Mouse (Mus musculus) cerebellum, adult 9-11 months (tissue): ENCODE results near the gene Neb.
"Not testable (repeated sequence)": the region's sequence is repeated elsewhere in the genome, so short reads cannot be mapped to it uniquely, and the experiment has no call there.

Source experiments
- DNase-seq: peaks from one replicate; pipeline ENCODE4 v3.0.0; 2022

Neb gene

GRCm38 (mm10) chr2:52174951-52175350, 203.3 kb downstream of the Neb start:
- DNase-seq, result peak; percentile 47

DNA sequence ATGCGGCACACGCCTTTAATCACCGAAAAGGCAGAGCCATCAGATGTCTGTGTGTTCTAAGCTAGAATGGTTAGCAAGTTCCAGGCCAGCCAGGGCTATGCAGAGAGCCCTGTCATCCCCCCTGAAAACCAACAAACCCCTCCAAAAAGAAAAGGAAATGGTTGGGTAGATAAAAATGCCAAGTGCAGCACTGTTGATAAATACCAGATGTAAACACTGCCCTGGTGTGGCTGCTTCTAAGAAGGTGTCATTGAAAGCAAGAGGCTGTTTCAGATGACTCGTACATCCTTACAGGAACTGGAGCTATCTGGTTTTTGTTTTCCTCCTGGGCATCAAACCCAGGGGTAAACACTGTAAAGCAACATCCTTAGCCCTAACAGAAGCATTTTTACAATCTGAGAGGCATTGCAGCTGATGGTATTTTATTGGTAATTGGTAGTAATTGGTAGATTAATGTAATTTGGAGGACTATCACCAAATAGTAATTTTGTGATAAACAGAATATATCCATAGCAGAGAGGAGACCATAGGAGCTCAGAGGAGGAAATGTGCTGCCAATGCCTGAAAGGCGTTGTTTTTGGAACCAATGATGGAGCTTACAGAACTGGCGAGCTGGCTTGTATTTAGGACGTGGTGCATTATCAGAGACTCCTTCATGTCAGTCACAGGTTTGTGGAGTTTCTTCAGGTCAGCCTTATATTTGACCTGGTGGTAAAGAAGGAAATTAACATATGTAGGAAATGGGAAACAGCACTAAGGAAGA, 208.8 kb downstream of the Neb start:
- no peak for DNase-seq

GRCm38 (mm10) chr2:52153064-52153463, 225.2 kb downstream of the Neb start:
- no peak for DNase-seq

DNA sequence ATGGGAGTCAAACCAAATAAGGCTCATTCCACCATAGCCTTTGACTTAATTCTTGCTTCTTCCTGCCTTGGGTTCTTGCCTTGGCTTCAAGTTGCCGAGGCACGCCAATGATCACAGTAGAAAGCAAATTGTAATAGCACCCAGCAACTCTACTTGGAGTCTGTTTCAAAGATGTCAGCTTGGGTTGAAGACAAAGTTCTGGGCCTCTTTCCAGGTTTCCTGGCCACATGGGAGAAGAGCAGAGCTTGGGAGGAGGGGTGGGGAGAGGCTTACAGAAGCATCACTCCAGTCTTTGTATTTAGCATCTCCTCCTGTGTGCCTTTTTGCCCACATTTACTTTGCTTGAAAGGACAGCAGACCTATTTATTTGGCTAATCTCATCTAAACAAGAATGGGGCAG, 244.9 kb downstream of the Neb start:
- DNase-seq, result peak; percentile 34

DNA sequence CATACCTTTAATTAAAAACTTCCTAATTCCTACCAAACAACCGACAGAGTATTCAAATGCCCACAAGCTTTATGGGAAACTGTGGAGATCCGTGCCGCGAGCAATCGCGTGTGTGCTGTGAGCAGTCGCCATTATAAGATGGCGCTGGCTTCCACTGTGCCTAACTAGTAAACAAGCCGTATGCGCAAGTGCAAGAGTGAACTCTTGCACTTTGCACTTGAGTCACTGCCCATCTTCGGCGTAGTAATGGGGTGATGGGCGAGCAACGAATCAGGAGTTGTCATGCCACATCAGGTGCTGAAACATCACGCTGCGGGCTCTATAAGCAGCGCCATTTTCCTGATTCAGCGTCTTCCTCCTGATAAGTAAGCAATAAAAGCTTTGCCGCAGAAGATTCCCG, 246.9 kb downstream of the Neb start:
- DNase-seq, result not testable (repeated sequence)

DNA sequence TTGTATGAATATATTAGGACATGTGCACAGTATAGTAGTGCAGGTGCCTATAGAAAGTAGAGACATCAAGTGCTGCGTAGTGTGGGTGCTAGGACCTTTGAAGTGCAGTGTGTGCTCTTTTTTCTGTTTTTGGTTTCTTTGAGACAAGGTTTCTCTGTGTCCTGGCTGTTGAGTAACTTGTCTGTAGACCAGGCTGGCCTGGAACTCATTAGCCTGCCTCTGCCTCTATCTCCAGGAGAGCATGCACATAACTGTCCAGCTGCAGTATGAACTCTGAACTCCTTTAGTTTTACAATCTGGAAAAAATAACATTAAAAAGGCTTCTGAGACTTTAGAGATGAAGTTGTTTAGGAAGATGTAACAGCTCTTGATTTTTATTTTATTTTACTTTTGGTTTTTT, 264.2 kb downstream of the Neb start:
- DNase-seq, result no peak
